Mouse (Mus musculus) stomach, embryonic 15.5 days (tissue): ENCODE data around the gene Gm11034. TPM values are rescaled to one million over a fixed set of nuclear protein-coding genes. Genes with fewer than 3 reads are reported as not detected.

Experiments used
- ATAC-seq: fragments of 200-750 bp; cut with Nextera tagmentation; 2 replicates; pipeline ENCODE4 v1.8.0; 2017; ENCODE audit warnings: low read depth, moderate number of reproducible peaks, moderate TSS enrichment; ENCODE audit not compliant: insufficient read depth, low FRiP score
- H3K27ac ChIP-seq: fragments of 300-500 bp; sonication (generic); 2 replicates; pipeline ENCODE4 v1.5.1; 2015; ENCODE audit warnings: mild to moderate bottlenecking, inconsistent platforms
- H3K27me3 ChIP-seq: fragments of 300-500 bp; sonication (generic); replicated peaks from 2 replicates; pipeline ENCODE4 v1.6.1; 2015; ENCODE audit warnings: inconsistent platforms
- H3K36me3 ChIP-seq: fragments of 300-500 bp; sonication (generic); 2 replicates; pipeline ENCODE4 v1.6.1; 2015; ENCODE audit warnings: inconsistent platforms
- H3K4me1 ChIP-seq: fragments of 300-500 bp; sonication (generic); 2 replicates; pipeline ENCODE4 v1.6.1; 2015; ENCODE audit warnings: inconsistent platforms
- H3K4me2 ChIP-seq: fragments of 300-500 bp; sonication (generic); 2 replicates; pipeline ENCODE4 v1.6.1; 2015; ENCODE audit warnings: mild to moderate bottlenecking, inconsistent platforms
- H3K4me3 ChIP-seq: fragments of 300-500 bp; sonication (generic); replicated peaks from 2 replicates; pipeline ENCODE4 v1.5.1; 2015; ENCODE audit warnings: inconsistent platforms
- H3K9ac ChIP-seq: fragments of 300-500 bp; sonication (generic); 2 replicates; pipeline ENCODE4 v1.6.1; 2015; ENCODE audit warnings: inconsistent platforms
- H3K9me3 ChIP-seq: fragments of 300-500 bp; sonication (generic); 2 replicates; pipeline ENCODE4 v1.6.1; 2016; ENCODE audit warnings: inconsistent platforms
- WGBS: fragments of 180-500 bp; shearing (Covaris S2); methylation state at CpG from one replicate; pipeline ENCODE4 v1.1.7; 2015; 5-methylcytosine and 5-hydroxymethylcytosine counted together
- polyA plus RNA-seq: library from polyadenylated mRNA; unstranded; fragments of >200 nt; fragmentation: Nextera tagmentation; extraction: Ambion mirVana; gene quantifications from 2 replicates; pipeline ENCODE4 v1.2.1, GENCODE M21; 2015

Gm11034 gene
- not detected in 2 replicates for polyA plus RNA-seq

DNA sequence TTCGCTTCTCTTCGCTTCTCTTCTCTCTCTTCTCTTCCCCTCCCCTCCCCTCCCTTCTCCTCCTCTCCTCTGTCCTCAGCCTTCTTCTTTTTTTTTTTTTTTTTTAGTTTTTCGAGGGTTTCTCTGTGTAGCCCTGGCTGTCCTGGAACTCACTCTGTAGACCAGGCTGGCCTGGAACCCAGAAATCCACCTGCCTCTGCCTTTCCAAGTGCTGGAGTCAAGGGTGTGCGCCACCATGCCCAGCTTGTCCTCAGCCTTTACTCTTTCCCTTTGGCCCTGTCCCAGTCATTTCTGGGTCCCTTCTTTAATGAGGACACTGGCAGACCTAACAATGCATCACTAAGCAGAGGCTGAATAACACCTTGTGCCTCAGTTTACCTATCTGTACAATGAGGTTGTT lies at the start of gene Gm11034:
Gm11034 (minus strand) TSS at position 101 of the 400 bp plus-strand sequence.
- Histone ChIP-seq H3K9me3 (no peaks in the 10 kb centered on the region), H3K9ac (no peak within 1 kb of the TSS), H3K27ac (no peak within 1 kb of the TSS), H3K4me1 (no peaks in the 10 kb centered on the region), H3K4me3 (no peak within 1 kb of the TSS), H3K4me2 (no peak within 1 kb of the TSS), H3K27me3 (no peaks in the 10 kb centered on the region), H3K36me3 (no peaks in the 10 kb centered on the region)
- 70% methylated on average over 4 of the region's 4 CpGs for WGBS
- no peak for ATAC-seq

DNA sequence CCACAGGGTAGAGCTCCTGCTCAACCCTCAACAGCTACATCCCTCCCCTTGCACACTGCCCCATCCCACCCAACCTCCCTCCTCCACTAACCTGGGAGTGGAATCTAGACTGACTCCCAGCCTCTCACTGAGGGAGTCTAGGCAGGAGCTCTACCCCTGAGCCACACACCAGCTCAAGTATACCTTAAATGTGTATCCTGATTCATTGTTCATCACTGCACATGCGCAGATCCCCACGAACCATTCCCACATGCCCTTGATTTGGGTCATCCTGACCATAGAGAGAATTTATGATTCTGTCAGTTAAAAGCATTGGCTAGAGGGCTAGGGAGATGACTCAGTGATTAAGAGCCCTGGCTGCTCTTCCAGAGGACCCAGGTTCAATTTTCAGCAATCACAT lies 49.3 kb upstream of the Gm11034 start:
- no peaks in the 10 kb centered on the region for H3K4me1 ChIP-seq
- no peak overlapping the region for H3K9ac ChIP-seq
- no peaks in the 10 kb centered on the region for H3K9me3 ChIP-seq
- no peak overlapping the region for H3K4me2 ChIP-seq
- H3K4me3 ChIP-seq = no peak overlapping the region
- H3K36me3 ChIP-seq = no peaks in the 10 kb centered on the region
- H3K27me3 ChIP-seq = no peaks in the 10 kb centered on the region
- no peak overlapping the region for H3K27ac ChIP-seq
- WGBS = 91% methylated on average over 2 of the region's 2 CpGs
- ATAC-seq = no peak

DNA sequence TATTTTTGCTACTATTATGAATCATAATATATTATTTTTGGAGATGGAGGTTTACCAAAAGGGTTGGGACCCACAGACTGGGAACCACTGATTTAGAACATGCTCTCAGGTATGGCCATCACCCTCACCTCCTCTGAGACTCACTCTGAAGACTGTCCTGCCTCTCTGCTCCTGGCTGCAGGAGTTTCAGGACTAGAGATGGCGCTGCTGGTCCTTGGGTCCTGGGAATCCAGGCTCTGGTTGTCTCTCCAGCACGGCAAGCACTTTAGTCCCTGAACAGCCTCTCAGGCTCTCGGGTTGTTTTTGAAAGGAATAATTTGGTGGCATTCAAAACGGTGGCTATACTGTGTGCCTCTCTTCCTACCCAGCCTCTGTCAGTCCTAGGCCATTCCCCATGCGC lies 48.4 kb upstream of the Gm11034 start:
- H3K4me1 ChIP-seq = no peaks in the 10 kb centered on the region
- H3K27me3 ChIP-seq = no peaks in the 10 kb centered on the region
- no peak overlapping the region for H3K4me3 ChIP-seq
- H3K36me3 ChIP-seq = 0 out of 2 replicates have a peak, but pooled peaks cover under 1% of the 10 kb centered on the region
- no peak for ATAC-seq
- no peak overlapping the region for H3K27ac ChIP-seq
- no peak overlapping the region for H3K4me2 ChIP-seq
- 50% methylated on average over 5 of the region's 5 CpGs for WGBS
- H3K9me3 ChIP-seq = no peaks in the 10 kb centered on the region
- H3K9ac ChIP-seq = no peak overlapping the region

DNA sequence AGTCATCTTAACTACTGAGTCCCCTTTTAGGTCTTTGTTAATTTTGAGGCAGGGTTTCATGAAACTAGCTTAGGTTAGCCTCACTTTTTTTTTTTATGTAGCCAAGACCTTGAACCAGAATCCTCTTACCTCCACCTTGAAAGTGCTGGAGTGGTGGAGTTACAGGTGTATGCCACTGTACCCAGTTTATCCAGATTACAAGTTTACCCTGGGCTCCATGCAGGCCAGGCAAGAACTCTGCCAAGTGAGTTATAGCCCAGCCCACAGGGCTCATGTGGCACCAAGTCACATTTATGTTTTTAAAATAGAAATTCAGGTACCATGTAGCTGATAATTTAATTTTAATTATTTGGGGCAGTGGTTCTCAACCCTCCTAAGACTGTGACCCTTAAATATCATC lies 48.0 kb upstream of the Gm11034 start:
- Histone ChIP-seq H3K9me3 (no peaks in the 10 kb centered on the region), H3K9ac (no peak overlapping the region), H3K4me1 (no peaks in the 10 kb centered on the region), H3K27ac (no peak overlapping the region), H3K27me3 (no peaks in the 10 kb centered on the region), H3K36me3 (0 out of 2 replicates have a peak, but pooled peaks cover 3% of the 10 kb centered on the region), H3K4me3 (no peak overlapping the region), H3K4me2 (no peak overlapping the region)
- no peak for ATAC-seq

DNA sequence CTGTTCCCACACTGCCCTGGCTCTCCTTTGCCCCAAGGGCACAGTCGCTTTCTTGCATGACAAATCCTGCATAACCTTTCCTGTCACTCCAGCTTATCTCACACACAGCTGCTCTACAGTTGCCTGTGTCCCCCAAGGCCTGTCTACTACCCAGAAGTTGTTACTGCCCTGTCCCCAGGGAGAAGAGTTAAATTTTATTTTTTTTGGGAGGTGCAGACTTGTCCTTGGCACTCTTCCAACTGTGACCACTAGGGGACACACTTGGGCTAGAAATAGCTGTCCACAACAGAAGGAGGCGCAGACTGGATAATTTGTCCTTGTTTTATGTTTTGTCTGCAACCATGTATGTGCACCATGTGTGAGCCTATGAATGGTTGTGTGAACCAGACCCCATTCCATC lies 47.6 kb upstream of the Gm11034 start:
- no peak; the same call in 1 of the 2 replicates for ATAC-seq
- Histone ChIP-seq H3K36me3 (0 out of 2 replicates have a peak, but pooled peaks cover 3% of the 10 kb centered on the region), H3K4me1 (no peaks in the 10 kb centered on the region), H3K9ac (no peak overlapping the region), H3K9me3 (no peaks in the 10 kb centered on the region), H3K27ac (no peak overlapping the region), H3K4me3 (no peak overlapping the region), H3K4me2 (no peak overlapping the region), H3K27me3 (no peaks in the 10 kb centered on the region)
- 37% methylated on average over 2 of the region's 2 CpGs for WGBS

DNA sequence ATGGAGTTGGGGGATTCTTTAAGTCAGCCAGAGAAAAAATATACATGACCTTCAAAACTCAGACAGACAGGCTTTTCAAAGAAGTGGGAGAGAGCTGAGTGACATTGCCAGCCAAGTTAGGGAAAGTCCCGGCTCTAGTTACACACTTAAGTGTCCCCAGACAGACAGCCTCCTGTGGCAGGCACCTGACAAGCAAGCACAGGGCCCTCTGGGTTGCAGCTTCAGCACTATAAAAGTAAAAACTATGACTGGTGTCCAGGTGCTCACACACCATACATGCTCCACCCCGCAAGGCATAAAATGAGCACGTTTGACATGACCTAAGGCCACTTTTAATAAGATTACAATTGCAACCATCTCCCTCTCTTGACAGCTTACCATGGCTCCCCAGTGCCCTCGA lies 47.1 kb upstream of the Gm11034 start:
- ATAC-seq = no peak
- no peaks in the 10 kb centered on the region for H3K27me3 ChIP-seq
- 54% methylated on average over 4 of the region's 4 CpGs for WGBS

DNA sequence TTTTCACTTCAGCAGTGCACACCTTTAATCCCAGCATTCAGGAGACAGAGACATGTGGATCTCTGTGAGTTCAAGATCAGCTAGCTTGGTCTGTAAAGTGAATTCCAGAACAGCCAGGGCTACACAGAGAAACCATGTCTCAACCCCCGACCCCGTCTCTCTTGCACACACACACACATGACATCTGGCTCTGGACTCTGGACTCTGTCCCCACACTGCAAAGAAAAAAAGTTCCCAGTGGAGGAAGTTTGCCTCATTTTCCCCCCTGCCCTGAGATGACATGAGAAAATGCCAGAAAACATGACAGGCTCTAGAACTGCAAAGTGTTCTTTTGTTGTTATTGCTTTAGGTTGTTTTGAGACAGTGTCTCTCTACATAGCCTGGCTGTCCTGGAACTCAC lies 46.4 kb upstream of the Gm11034 start:
- H3K4me3 ChIP-seq = no peak overlapping the region
- WGBS = 72% methylated on average over 2 of the region's 2 CpGs

More for the DNA sequence above, 47.1 kb upstream of the Gm11034 start:
- Histone ChIP-seq H3K9ac (no peak overlapping the region), H3K4me2 (no peak overlapping the region), H3K9me3 (no peaks in the 10 kb centered on the region), H3K4me3 (no peak overlapping the region), H3K27ac (no peak overlapping the region), H3K4me1 (no peaks in the 10 kb centered on the region), H3K36me3 (0 out of 2 replicates have a peak, but pooled peaks cover 3% of the 10 kb centered on the region)

DNA sequence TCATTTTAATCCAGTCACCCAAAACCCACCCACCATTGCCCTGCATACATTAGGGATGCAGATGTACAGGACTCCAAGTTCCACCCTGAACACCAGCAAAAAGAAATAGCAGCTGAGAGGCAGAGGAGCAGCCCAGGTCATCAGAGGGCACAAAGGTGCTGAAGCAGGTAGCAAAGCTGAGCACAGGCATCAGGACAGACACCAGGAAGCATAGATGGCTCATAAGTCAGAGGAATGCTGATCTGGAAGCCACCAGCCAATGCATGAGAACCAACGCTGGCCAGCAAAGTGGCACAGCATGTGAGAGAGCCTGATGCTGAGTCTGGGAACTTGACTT lies 44.4 kb upstream of the Gm11034 start:
- WGBS = 92% methylated on average over 1 of the region's 1 CpGs
- Histone ChIP-seq H3K9me3 (no peaks in the 10 kb centered on the region), H3K36me3 (0 out of 2 replicates have a peak, but pooled peaks cover 11% of the 10 kb centered on the region), H3K27ac (no peak overlapping the region), H3K4me2 (no peak overlapping the region), H3K4me1 (no peaks in the 10 kb centered on the region), H3K9ac (no peak overlapping the region), H3K27me3 (no peaks in the 10 kb centered on the region), H3K4me3 (no peak overlapping the region)
- no peak for ATAC-seq

More for the DNA sequence above, 46.4 kb upstream of the Gm11034 start:
- H3K4me2 ChIP-seq = no peak overlapping the region
- no peak for ATAC-seq
- H3K36me3 ChIP-seq = 0 out of 2 replicates have a peak, but pooled peaks cover 3% of the 10 kb centered on the region
- no peak overlapping the region for H3K27ac ChIP-seq
- H3K4me1 ChIP-seq = no peaks in the 10 kb centered on the region
- H3K9me3 ChIP-seq = no peaks in the 10 kb centered on the region
- H3K27me3 ChIP-seq = no peaks in the 10 kb centered on the region
- H3K9ac ChIP-seq = no peak overlapping the region

DNA sequence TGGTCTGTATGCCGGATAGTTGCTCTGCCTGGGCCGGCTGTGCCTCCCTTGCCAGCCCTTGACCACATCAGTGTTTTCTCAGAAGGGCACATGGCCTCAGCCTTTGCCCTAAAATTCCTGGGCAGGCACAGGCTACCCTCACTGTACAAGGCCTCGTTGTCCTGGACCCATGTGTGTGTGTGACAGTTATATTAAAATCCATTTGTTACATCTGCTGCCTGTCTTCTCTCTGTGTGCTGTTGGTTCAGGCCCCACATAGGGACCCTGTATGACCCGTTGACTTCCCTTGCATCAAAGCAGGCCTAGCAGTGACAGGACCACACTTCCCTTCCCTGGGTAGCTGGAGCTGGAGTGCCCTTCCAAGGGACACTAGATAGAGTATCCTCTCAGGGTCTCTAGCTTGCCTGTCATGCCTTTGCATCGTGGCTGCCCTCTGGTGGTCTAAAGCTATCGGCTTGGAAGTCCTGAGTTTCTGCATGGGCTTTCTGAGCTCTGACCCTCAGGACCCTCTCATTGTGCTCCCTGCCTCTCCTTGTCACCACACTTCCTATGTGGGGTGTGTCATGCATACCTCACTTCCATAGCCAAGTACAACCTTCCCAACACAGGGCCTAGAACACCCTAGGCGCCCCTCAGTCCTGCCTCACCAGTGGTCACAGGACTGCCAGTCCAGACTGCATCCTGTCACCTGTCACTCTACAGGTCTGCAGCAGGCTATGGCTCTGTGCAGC lies 43.9 kb upstream of the Gm11034 start:
- Histone ChIP-seq H3K4me1 (no peaks in the 10 kb centered on the region), H3K9ac (no peak overlapping the region), H3K36me3 (peaks cover 17% of the 10 kb centered on the region; the same call in 1 of the 2 replicates), H3K27me3 (no peaks in the 10 kb centered on the region), H3K27ac (no peak overlapping the region), H3K4me2 (no peak overlapping the region), H3K4me3 (no peak overlapping the region), H3K9me3 (no peaks in the 10 kb centered on the region)
- WGBS = 52% methylated on average over 7 of the region's 7 CpGs
- ATAC-seq = no peak

DNA sequence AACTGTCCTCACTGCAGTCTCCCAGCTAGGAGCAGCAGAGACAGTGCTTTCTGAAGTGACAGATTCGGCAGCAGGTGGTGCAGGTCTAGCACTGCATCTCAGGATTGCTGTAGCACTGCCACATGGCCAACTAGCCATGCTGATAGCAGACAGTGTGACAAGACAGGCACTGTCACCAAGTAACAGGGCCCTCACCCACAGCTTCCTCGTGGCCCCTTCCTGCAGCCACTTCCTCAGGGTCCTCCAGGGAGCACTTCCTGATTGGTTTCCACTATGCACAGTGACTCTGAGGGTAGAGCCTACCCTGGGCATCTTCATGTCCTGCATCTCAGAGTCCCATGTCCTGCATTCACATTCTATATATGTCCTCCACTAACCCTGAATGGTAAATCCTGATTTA lies 31.2 kb upstream of the Gm11034 start:
- Histone ChIP-seq H3K4me1 (peaks cover 14% of the 10 kb centered on the region), H3K9me3 (no peaks in the 10 kb centered on the region), H3K27me3 (no peaks in the 10 kb centered on the region), H3K4me2 (no peak overlapping the region), H3K27ac (no peak overlapping the region), H3K36me3 (peaks cover 4% of the 10 kb centered on the region; the same call in 1 of the 2 replicates), H3K4me3 (no peak overlapping the region), H3K9ac (no peak overlapping the region)
- ATAC-seq = no peak
- WGBS = 63% methylated on average over 2 of the region's 2 CpGs

DNA sequence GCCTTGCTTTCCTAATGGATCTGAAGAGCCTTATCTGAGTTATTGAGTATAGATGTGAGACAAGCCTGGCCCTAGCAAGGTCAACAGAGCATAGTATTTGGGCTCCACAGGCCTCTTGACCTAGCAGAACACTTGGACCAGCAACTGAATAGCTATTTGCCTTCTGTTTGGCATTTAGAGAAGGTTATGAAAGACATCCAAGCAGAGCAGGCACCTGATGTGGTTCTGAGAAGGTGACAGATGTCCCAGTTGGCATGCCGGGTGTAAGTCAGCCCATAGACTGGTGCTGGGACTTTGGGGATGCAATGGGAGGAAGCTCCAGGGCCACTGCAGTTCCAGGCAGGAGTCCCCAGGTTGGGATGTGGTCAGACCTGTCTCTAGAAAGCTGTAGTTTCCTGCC lies 28.8 kb upstream of the Gm11034 start:
- Histone ChIP-seq H3K27me3 (no peaks in the 10 kb centered on the region), H3K9me3 (no peaks in the 10 kb centered on the region), H3K4me3 (no peak overlapping the region), H3K9ac (no peak overlapping the region), H3K36me3 (peaks cover 4% of the 10 kb centered on the region; the same call in 1 of the 2 replicates), H3K4me1 (peaks cover 16% of the 10 kb centered on the region), H3K27ac (no peak overlapping the region), H3K4me2 (no peak overlapping the region)
- 75% methylated on average over 1 of the region's 1 CpGs for WGBS
- ATAC-seq = no peak

DNA sequence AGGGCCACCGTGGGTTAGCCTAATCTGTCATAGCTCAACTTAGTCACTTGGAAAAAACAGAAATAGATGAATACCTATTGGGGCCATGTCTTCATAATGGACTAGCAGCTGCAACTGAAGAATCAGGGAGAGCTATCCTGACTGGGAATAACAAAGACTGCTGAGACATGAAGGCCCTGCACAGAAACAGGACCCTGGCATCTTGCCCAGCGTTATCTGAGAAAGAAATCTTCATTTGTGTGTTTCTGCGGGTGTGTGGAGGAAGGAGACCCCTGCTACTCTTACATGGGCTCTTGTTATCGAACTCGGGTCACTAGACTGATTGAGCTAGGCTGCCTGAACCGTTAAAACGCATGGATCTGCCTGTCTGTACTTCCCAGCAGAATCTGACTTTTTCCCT lies 27.5 kb upstream of the Gm11034 start:
- no peak overlapping the region for H3K27ac ChIP-seq
- 65% methylated on average over 7 of the region's 7 CpGs for WGBS
- 0 out of 2 replicates have a peak overlapping the region, but pooled peaks have one; percentile 16 for H3K9ac ChIP-seq

More for the DNA sequence above, 27.5 kb upstream of the Gm11034 start:
- H3K4me3 ChIP-seq = peak overlapping the region; percentile 76
- no peak for ATAC-seq
- peaks cover 16% of the 10 kb centered on the region for H3K4me1 ChIP-seq
- no peaks in the 10 kb centered on the region for H3K9me3 ChIP-seq
- H3K4me2 ChIP-seq = peak overlapping the region; percentile 78
- peaks cover 4% of the 10 kb centered on the region; the same call in 1 of the 2 replicates for H3K36me3 ChIP-seq
- no peaks in the 10 kb centered on the region for H3K27me3 ChIP-seq
